Mouse (Mus musculus) right cerebral cortex, postnatal 4 days (tissue): ENCODE results near the gene Patj.
"Not testable (repeated sequence)": the region's sequence is repeated elsewhere in the genome, so short reads cannot be mapped to it uniquely, and the experiment has no call there.

Source experiments
- DNase-seq: peaks from one replicate; pipeline ENCODE4 v3.0.0-alpha.2; 2022

Gene Patj

GRCm38 (mm10) chr4:98666451-98666850, 270.9 kb downstream of the Patj start:
- no peak for DNase-seq

- no peak for DNase-seq
These were observed 271.4 kb downstream of the Patj start for GRCm38 (mm10) chr4:98667009-98667408.

- no peak for DNase-seq
These were observed 281.9 kb downstream of the Patj start for GRCm38 (mm10) chr4:98677506-98677905.

GRCm38 (mm10) chr4:98686678-98687267, 291.2 kb downstream of the Patj start:
- DNase-seq: peak; percentile 28

GRCm38 (mm10) chr4:98688116-98688515, 292.5 kb downstream of the Patj start:
- no peak for DNase-seq

GRCm38 (mm10) chr4:98688520-98688919, 292.9 kb downstream of the Patj start:
- DNase-seq: no peak

GRCm38 (mm10) chr4:98689988-98690387, 294.4 kb downstream of the Patj start:
- DNase-seq: no peak

GRCm38 (mm10) chr4:98693465-98694185, 298.0 kb downstream of the Patj start:
- DNase-seq: no peak

GRCm38 (mm10) chr4:98697932-98698331, 302.3 kb downstream of the Patj start:
- no peak for DNase-seq

- no peak for DNase-seq
These were observed 303.3 kb downstream of the Patj start for GRCm38 (mm10) chr4:98698921-98699320.

GRCm38 (mm10) chr4:98700156-98700555, 304.6 kb downstream of the Patj start:
- DNase-seq: no peak

GRCm38 (mm10) chr4:98702201-98702894, 306.8 kb downstream of the Patj start:
- peak; percentile 75 for DNase-seq

- DNase-seq: no peak
These were observed 315.3 kb downstream of the Patj start for GRCm38 (mm10) chr4:98710891-98711290.

- DNase-seq: no peak
These were observed 322.4 kb downstream of the Patj start for GRCm38 (mm10) chr4:98717735-98718546.

- no peak for DNase-seq
These were observed 322.9 kb downstream of the Patj start for GRCm38 (mm10) chr4:98718547-98718917.

- DNase-seq: peak; percentile 63
These were observed 326.9 kb downstream of the Patj start for GRCm38 (mm10) chr4:98722454-98722853.

- DNase-seq: not testable (repeated sequence)
These were observed 329.1 kb downstream of the Patj start for GRCm38 (mm10) chr4:98724682-98725081.

- DNase-seq: no peak
These were observed 329.9 kb downstream of the Patj start for GRCm38 (mm10) chr4:98725439-98725838.

GRCm38 (mm10) chr4:98726590-98727237, 331.1 kb downstream of the Patj start, which contains the start of gene L1td1:
Gene L1td1, plus strand, starts transcription at chr4:98726734.
- DNase-seq: no peak

GRCm38 (mm10) chr4:98727295-98727958, 331.8 kb downstream of the Patj start:
- no peak for DNase-seq

GRCm38 (mm10) chr4:98727959-98728347, 332.4 kb downstream of the Patj start:
- DNase-seq: no peak

GRCm38 (mm10) chr4:98728716-98729115, 333.1 kb downstream of the Patj start:
- no peak for DNase-seq
